8 mouse cellular contexts compared by ENCODE assay signal in the genomic region with DNA sequence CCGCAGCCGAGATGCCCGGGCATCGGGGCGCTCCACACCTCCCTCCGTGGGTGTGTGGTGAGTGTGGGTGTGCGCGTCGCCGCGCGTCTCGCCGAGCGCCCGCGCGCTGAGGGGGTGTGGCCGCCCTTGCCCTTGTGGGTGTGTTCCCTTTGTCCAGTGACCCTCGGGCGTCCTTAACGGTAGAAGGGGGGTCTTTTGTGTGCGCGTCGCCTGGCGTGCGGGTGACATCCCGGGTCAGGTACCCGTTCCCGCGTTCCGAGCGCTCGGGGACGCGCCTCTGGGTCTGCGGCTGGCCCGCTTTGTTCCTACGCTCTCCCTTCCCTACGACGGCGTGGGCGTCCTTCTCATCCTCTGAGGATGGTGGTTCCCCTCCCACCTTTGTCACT. TPM values are rescaled to one million over a fixed set of nuclear protein-coding genes. Genes with fewer than 3 reads are reported as not detected.
DNase-seq lines count a peak whose midpoint lies in the region; ATAC-seq and TF ChIP-seq lines count a peak whose summit lies in the region.

No protein-coding gene starts in this region.

- peak overlapping the region; percentile 71 for H3K4me2 ChIP-seq in heart, embryonic 13.5 days
- H3K4me2 ChIP-seq in lung, postnatal 0 days (replicated peaks; ENCODE audit: low read depth, low read length) = peak overlapping the region; percentile 92

- peak overlapping the region; percentile 70 for H3K4me3 ChIP-seq in heart, embryonic 13.5 days
- H3K4me3 ChIP-seq in lung, postnatal 0 days (ENCODE audit: low read depth, low read length) = peak overlapping the region; percentile 94

- TF ChIP-seq CTCF in lung, postnatal 0 days (IDR thresholded peaks at IDR 0.05) = no peak

- H3K27me3 ChIP-seq in heart, embryonic 13.5 days (replicated peaks) = no peaks in the 10 kb centered on the region
- H3K27me3 ChIP-seq in lung, postnatal 0 days (replicated peaks; ENCODE audit: insufficient read depth, low read length) = no peaks in the 10 kb centered on the region

- H3K36me3 ChIP-seq in heart, embryonic 13.5 days = 0 out of 2 replicates have a peak, but pooled peaks cover 3% of the 10 kb centered on the region
- no peaks in the 10 kb centered on the region for H3K36me3 ChIP-seq in lung, postnatal 0 days (ENCODE audit: insufficient read depth, low read length)

- no peak for TF ChIP-seq EP300 in lung, postnatal 0 days (IDR thresholded peaks at IDR 0.05)

- H3K9me3 ChIP-seq in heart, embryonic 13.5 days = no peaks in the 10 kb centered on the region
- no peaks in the 10 kb centered on the region for H3K9me3 ChIP-seq in lung, postnatal 0 days (ENCODE audit: low read length)

- 0% methylated on average over 43 of the region's 43 CpGs for WGBS in heart, embryonic 13.5 days
- WGBS in lung, postnatal 0 days = under 1% methylated on average over 32 of the region's 43 CpGs

- peak overlapping the region; percentile 94 for H3K27ac ChIP-seq in heart, embryonic 13.5 days (replicated peaks)
- peak overlapping the region; percentile 96 for H3K27ac ChIP-seq in lung, postnatal 0 days (ENCODE audit: low read length)

- peak; percentile 66 to 69 for DNase-seq in CD8-positive naive resting alpha-beta T cell, adult 2 months (ENCODE audit: low read depth in 2 of 2, low spot score in 2 of 2)
- DNase-seq in adrenal gland, adult 2 months = peak; percentile 90
- DNase-seq in kidney, postnatal 25 days = peak; percentile 74 to 84
- peak; percentile 83 for DNase-seq in lung, postnatal 0 days (ENCODE audit: low spot score)
- peak; percentile 78 for DNase-seq in right cerebral cortex, postnatal 14 days
- no peak for DNase-seq in Muller cell, postnatal 12 days (ENCODE audit: inconsistent ontology term)

- peak; percentile 79 for ATAC-seq in erythroblast, adult 5-6 weeks (replicated peaks; ENCODE audit: low FRiP score, poor library complexity, severe bottlenecking)
- ATAC-seq in heart, embryonic 13.5 days (ENCODE audit: extremely low read depth, insufficient number of reproducible peaks, low FRiP score, low TSS enrichment) = peak; percentile 68
- peak; percentile 85 for ATAC-seq in lung, postnatal 0 days

- H3K9ac ChIP-seq in heart, embryonic 13.5 days = peak overlapping the region; percentile 94
- peak overlapping the region; percentile 85 for H3K9ac ChIP-seq in lung, postnatal 0 days (replicated peaks; ENCODE audit: low read depth)

- H3K4me1 ChIP-seq in heart, embryonic 13.5 days = peaks cover 38% of the 10 kb centered on the region
- 0 out of 2 replicates have a peak, but pooled peaks cover 4% of the 10 kb centered on the region for H3K4me1 ChIP-seq in lung, postnatal 0 days (ENCODE audit: insufficient read depth, low read depth, low read length)

RNA-seq across cellular contexts. Expression of a gene that starts 0.5 kb away (rescaled TPM):
- 10 to 100 TPM; 88.2 to 98.1 TPM for total RNA-seq in adrenal gland, adult 2 months (2021)
- polyA plus RNA-seq in adrenal gland, adult 2 months (2012; rRNA removed) = 32.0 and 32.1 TPM in 2 replicates
- 11.9 and 13.6 TPM in 2 replicates for total RNA-seq in erythroblast, adult 5-6 weeks (2015; ENCODE audit: low replicate concordance)
- total RNA-seq in erythroblast, adult 5-6 weeks (2017; ENCODE audit: low replicate concordance) = 12.4 and 16.7 TPM in 2 replicates
- 158 and 164 TPM in 2 replicates for polyA plus RNA-seq in heart, embryonic 13.5 days (2015; fragmentation: Nextera tagmentation; extraction: Ambion mirVana)
- polyA plus RNA-seq in lung, postnatal 0 days (2015; fragmentation: Nextera tagmentation; extraction: Ambion mirVana) = 68.9 and 78.9 TPM in 2 replicates

RNA-seq across cellular contexts. Expression of a gene that starts 0.7 kb away (rescaled TPM):
- total RNA-seq in adrenal gland, adult 2 months (2021) = 10 to 100 TPM; 87.0 to 94.7 TPM
- polyA plus RNA-seq in adrenal gland, adult 2 months (2012; rRNA removed) = 42.1 and 47.7 TPM in 2 replicates
- total RNA-seq in erythroblast, adult 5-6 weeks (2015; ENCODE audit: low replicate concordance) = 11.1 and 14.2 TPM in 2 replicates
- 5.0 TPM in 1 of 2 replicates, not detected in the other for total RNA-seq in erythroblast, adult 5-6 weeks (2017; ENCODE audit: low replicate concordance)
- 111 and 115 TPM in 2 replicates for polyA plus RNA-seq in heart, embryonic 13.5 days (2015; fragmentation: Nextera tagmentation; extraction: Ambion mirVana)
- 134 and 149 TPM in 2 replicates for polyA plus RNA-seq in lung, postnatal 0 days (2015; fragmentation: Nextera tagmentation; extraction: Ambion mirVana)

RNA-seq across cellular contexts. Expression of a gene that starts 42.7 kb away (rescaled TPM):
- total RNA-seq in adrenal gland, adult 2 months (2021) = 1 to 10 TPM; 4.1 to 7.5 TPM
- 2.4 and 3.0 TPM in 2 replicates for polyA plus RNA-seq in adrenal gland, adult 2 months (2012; rRNA removed)
- total RNA-seq in erythroblast, adult 5-6 weeks (2015; ENCODE audit: low replicate concordance) = not detected in 2 replicates
- not detected in 2 replicates for total RNA-seq in erythroblast, adult 5-6 weeks (2017; ENCODE audit: low replicate concordance)
- polyA plus RNA-seq in heart, embryonic 13.5 days (2015; fragmentation: Nextera tagmentation; extraction: Ambion mirVana) = 5.0 and 6.0 TPM in 2 replicates
- polyA plus RNA-seq in lung, postnatal 0 days (2015; fragmentation: Nextera tagmentation; extraction: Ambion mirVana) = 73.9 and 89.3 TPM in 2 replicates

RNA-seq across cellular contexts. Expression of a gene that starts 57.5 kb away (rescaled TPM):
- total RNA-seq in adrenal gland, adult 2 months (2021) = 10 to 100 TPM; 15.0 to 16.6 TPM
- polyA plus RNA-seq in adrenal gland, adult 2 months (2012; rRNA removed) = 10.3 and 10.4 TPM in 2 replicates
- total RNA-seq in erythroblast, adult 5-6 weeks (2015; ENCODE audit: low replicate concordance) = 0.96 and 2.1 TPM in 2 replicates
- 0.94 and 2.6 TPM in 2 replicates for total RNA-seq in erythroblast, adult 5-6 weeks (2017; ENCODE audit: low replicate concordance)
- 7.6 and 8.0 TPM in 2 replicates for polyA plus RNA-seq in heart, embryonic 13.5 days (2015; fragmentation: Nextera tagmentation; extraction: Ambion mirVana)
- polyA plus RNA-seq in lung, postnatal 0 days (2015; fragmentation: Nextera tagmentation; extraction: Ambion mirVana) = 4.6 and 5.0 TPM in 2 replicates

Comparison
In these comparisons a context has a peak if more than half of its experiments do, and no peak if none do; other contexts are left out.
1. RNA of a gene that starts 42.7 kb away (polyA plus RNA-seq): 73.9 to 89.3 TPM in lung, postnatal 0 days; 5.0 to 6.0 TPM in heart, embryonic 13.5 days and 2.4 to 3.0 TPM in adrenal gland, adult 2 months; every median in the first group is over 10 times any median in the second.
2. Peak in every context shown above with its lines, with median percentiles within 50 percentile points of each other: ATAC-seq.